Mouse (Mus musculus): ENCODE data around the gene C2cd3.

C2cd3 gene

GRCm38 (mm10) chr7:100497982-100498381 is 125.9 kb downstream of the C2cd3 start:
- no peak for DNase-seq (ENCODE audit: low spot score in 2 of 2)

- DNase-seq (ENCODE audit: low spot score in 2 of 2): no peak
These were observed 127.4 kb downstream of the C2cd3 start for GRCm38 (mm10) chr7:100499465-100499864.

GRCm38 (mm10) chr7:100500276-100500977 is 128.4 kb downstream of the C2cd3 start:
- no peak for DNase-seq (ENCODE audit: low spot score in 2 of 2)

GRCm38 (mm10) chr7:100501027-100501843 is 129.2 kb downstream of the C2cd3 start:
- DNase-seq (ENCODE audit: low spot score in 2 of 2): no peak

- DNase-seq (ENCODE audit: low spot score in 2 of 2): no peak
These were observed 129.9 kb downstream of the C2cd3 start for GRCm38 (mm10) chr7:100501844-100502373.

- DNase-seq (ENCODE audit: low spot score in 2 of 2): no peak
These were observed 130.4 kb downstream of the C2cd3 start for GRCm38 (mm10) chr7:100502374-100502922.

- no peak for DNase-seq (ENCODE audit: low spot score in 2 of 2)
These were observed 131.0 kb downstream of the C2cd3 start for GRCm38 (mm10) chr7:100503076-100503475.

- no peak for DNase-seq (ENCODE audit: low spot score in 2 of 2)
These were observed 132.9 kb downstream of the C2cd3 start for GRCm38 (mm10) chr7:100504740-100505487.

- DNase-seq (ENCODE audit: low spot score in 2 of 2): no peak
These were observed 134.5 kb downstream of the C2cd3 start for GRCm38 (mm10) chr7:100506494-100506893.

- no peak for DNase-seq (ENCODE audit: low spot score in 2 of 2)
These were observed 136.6 kb downstream of the C2cd3 start for GRCm38 (mm10) chr7:100508670-100509069.

- no peak for DNase-seq (ENCODE audit: low spot score in 2 of 2)
These were observed 139.6 kb downstream of the C2cd3 start for GRCm38 (mm10) chr7:100511602-100512001.

- DNase-seq (ENCODE audit: low spot score in 2 of 2): no peak
These were observed 142.5 kb downstream of the C2cd3 start, which contains the start of gene Dnajb13 for GRCm38 (mm10) chr7:100514573-100514972. TSS of gene Dnajb13 (minus strand) at chr7:100514960.

All from cerebellum, postnatal 4 days (tissue).